Mouse (Mus musculus) cerebellum, adult 2 months (tissue): ENCODE data around the gene Lrrk1.

Source experiments
- CTCF ChIP-seq: fragments of 200-500 bp; IDR thresholded peaks from 2 replicates; pipeline ENCODE4 v1.5.1; 2011; ENCODE audit warnings: low read depth, mild to moderate bottlenecking, control low read depth, low read length, moderate library complexity, borderline replicate concordance; ENCODE audit not compliant: insufficient read depth
- POLR2A ChIP-seq: fragments of 200-500 bp; IDR thresholded peaks from 2 replicates; pipeline ENCODE4 v1.6.1; 2011; ENCODE audit warnings: low read length, control low read depth, borderline replicate concordance; ENCODE audit not compliant: insufficient read depth

DNA sequence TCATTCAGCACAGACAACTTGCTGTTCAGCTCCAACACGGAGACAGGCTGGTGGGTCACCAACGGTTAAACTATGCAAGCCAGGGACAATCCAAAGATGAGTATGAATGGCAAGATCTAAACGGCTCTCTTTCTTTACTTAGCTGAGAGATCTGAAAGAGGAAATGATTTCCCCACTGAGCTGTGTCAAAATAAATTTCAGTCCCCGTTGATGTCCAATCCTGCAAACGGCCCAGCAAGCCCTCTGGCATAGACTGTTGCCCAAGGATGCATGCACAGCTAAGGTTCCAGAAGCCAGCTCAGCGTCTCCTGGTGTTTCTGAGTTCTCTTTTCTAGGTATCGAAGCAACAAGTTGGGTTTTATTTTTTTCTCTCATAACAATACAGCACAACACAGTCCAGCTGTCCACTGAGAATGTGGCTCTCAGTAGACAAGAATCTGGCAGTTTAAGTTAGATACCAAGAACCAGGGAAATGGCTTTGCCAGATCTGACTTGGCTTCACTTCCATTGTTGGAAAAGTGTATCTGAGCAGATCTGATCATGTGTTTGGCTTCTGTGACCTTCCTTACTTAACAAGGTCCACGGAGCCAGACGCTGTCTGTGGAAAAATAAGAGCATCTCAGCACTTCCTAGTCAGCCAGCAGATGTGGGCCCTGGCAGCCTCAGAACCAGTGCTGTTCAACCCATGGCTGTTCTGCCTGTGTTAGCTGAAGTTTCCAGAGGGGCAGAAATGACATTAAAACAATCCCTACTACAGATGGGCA is 64.7 kb downstream of the Lrrk1 start:
- TF ChIP-seq POLR2A (no peak), CTCF (no peak)
